Mouse (Mus musculus) layer of hippocampus, adult 18-20 months (tissue): ENCODE results near the gene Atg13. TPM values are rescaled to one million over a fixed set of nuclear protein-coding genes. Genes with fewer than 3 reads are reported as not detected.

Source experiments
- DNase-seq, 2 experiments: peaks; one replicate each; pipeline ENCODE4 v3.0.0; 2022; ENCODE audit warnings: low spot score in 2 of 2
- total RNA-seq, 2 experiments: library from RNA; stranded (reverse); gene quantifications; 2 replicates each; pipeline ENCODE4 v1.2.3; 2021

Gene Atg13
- total RNA-seq, 2 experiments from 2014 or later = 78.0 to 79.6 TPM

DNA sequence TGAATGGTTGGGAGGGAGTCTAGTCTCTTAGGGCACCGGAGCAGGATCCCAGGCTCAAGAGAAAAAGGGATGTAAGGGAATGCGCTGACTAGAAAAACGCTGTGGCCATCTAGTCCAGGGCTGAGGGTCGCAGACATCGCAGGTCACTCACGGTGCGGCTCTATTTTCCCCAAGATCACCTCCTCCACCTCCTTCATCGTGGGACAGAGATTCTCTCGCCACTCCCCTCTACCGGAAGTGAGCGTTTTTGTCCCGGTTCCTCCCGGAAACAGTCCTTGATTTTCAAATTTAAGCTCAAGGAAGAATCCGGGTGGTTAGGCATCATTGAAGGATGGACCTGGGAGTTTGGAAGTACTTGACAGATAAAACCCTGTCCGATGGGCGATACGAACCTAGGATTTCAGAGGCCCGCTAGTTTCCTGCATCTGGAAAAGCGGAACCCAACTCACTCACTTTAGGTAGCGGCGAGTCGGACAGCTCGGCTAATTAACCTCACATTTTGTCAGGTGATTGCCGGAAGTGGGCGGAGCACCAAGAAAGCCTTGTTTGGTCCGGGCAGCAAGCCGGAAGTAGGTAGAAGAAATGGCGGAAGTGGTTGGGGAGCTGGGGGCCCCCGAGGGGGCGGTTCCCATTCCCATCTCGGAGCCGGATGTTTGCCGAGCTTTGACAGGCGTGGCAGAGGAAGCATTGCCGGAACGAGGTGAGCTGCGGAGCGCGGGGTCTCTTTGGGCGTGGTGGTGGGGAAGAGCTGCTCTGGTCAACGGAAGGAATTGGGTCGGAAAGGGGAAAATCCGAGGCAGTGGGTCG is 60.6 kb downstream of the Atg13 start, which contains the start of the genes Zfp408 and Arhgap1:
Gene Zfp408, minus strand, starts transcription at position 239 of the 807 bp plus-strand sequence.
Gene Arhgap1, plus strand, starts transcription at position 308 of the 807 bp plus-strand sequence.
- DNase-seq = peak; percentile 94 to 98

DNA sequence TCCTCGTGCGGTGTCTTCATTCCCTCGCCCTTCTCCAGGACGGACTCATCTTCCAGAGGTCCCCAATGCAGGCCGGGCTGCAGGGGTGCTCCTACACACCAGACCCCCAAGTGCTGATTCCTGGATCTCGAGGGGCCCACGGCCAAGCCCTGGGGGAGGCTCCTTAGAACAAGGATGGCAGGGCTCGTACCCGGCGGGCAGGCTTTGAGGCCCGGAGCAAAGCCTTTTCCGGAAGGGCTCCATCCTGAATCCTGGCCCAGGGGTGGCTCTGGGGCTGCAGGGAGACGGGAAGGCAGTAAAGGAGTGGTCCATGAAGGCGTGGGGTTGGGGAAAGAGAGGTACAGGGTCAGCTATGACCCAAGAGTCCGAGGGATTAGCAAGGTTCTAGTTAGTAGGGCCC is 61.2 kb downstream of the Atg13 start:
- DNase-seq = no peak

DNA sequence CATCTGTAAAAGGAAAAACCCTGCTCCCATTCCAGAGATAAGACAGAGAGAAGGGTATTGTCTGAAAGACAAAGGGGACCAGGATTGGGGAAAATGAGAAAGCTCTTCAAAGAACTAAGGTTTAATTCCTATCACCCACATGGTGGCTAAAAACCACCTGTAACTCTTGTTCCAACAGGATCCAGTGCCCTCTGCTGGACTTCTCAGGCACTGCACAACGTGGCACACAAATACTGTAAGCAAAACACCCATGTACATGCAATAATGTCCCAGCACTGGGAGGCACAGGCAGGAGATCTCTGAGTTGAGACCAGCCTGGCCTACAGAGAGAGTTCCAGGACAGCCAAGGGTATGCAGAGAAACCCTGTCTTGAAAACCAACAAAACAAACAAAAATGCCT is 63.6 kb downstream of the Atg13 start:
- DNase-seq = peak in 1 of 2 experiments; percentile 39

DNA sequence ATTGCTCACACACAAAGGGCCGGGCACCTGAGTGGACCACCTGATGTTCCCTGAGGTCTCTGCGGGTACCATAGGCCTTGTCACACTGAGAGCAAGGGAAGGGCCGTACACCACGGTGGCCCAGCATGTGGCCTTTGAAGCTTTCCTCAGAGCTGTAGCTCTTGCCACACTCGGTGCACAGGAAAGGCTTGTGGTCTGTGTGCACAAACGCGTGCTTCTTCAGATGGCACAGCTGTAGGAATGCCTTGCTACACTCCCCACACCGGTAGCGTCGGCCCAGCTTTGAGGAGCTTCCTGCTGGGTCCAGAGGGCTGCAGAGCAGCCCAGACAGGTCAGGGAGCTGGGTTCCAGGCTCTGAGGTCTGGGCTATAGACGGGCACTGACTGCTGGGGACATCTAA is 64.6 kb downstream of the Atg13 start:
- DNase-seq = no peak

DNA sequence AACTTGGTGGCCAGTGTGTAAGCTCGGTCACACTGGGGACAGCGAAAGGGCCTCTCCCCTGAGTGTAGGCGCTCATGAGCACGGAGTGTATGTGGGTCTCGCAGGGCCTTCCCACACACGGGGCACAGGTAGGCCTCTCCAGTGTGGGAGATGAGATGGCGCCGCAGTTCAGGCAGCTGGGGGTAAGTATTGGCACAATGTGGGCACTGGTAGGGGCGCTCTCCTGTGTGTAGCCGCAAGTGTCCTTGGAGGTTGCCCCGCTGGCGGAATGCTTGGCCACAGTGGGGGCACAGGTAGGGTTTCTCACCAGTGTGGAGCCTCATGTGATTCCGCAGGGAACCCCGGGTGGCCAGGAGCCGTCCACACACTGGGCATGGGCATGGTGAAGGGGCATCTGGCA is 65.0 kb downstream of the Atg13 start:
- no peak for DNase-seq

DNA sequence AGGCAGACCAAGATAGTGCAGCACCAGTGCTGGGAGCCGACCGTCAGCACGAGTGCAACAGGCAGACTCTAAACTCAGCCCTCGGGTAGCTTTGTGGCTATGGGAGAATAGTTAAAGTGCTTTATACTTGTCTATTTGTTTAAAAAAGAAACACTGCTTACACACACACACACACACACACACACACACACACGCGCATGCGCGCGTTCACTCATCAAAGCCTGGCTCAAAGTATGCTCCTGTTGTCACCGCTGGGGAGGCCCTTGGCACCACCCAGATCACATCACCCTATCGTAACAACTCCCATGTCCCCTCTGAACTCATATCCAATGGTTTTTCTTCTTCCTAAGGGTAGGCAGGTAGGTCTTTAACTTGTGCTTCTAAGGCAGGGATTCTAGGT is 66.4 kb downstream of the Atg13 start:
- DNase-seq = no peak

DNA sequence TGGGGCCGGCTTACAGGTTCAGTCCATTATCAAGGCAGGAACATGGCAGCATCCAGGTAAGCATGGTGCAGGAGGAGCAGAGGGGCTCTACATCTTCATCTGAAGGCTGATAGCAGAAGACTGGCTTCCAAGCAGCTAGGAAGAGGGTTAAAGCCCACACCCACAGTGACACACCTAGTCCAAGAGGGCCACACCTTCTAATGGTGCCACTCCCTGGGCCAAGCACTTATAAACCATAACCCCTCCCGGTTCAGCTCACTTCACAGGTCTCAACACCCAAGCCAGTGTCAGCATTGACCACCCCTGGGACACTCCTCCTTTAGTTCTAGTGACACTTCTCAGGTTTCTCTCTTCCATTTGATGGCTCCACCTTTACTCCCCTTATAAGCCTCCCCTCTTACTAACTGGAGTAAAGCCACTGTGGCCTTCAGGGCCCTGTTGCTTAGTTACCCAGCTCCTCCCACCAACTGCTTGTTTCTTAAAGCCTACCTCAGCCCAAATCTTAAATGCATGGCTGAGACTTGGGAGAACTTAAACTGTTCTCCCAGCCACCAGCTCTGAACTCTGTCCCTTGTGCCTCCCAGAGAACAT is 67.5 kb downstream of the Atg13 start:
- no peak for DNase-seq

DNA sequence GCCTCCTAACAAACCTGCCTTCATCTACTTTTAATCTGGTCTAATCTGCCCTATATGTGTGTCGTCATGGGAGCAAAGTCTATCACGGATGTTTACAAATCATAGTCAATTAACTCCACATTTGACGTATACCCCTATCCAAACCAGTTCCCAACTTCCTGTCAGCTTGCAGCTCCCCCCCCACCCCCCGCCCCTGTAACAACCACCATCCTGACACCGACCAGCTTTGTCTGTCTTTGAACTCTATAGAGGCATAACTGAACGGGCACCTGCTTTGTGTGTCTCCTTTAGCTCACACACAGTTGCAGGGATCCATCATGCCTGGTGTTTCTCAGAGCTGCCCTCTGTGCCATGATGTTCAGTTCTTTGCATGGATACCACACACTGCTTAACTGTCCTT is 71.4 kb downstream of the Atg13 start:
- no peak for DNase-seq

DNA sequence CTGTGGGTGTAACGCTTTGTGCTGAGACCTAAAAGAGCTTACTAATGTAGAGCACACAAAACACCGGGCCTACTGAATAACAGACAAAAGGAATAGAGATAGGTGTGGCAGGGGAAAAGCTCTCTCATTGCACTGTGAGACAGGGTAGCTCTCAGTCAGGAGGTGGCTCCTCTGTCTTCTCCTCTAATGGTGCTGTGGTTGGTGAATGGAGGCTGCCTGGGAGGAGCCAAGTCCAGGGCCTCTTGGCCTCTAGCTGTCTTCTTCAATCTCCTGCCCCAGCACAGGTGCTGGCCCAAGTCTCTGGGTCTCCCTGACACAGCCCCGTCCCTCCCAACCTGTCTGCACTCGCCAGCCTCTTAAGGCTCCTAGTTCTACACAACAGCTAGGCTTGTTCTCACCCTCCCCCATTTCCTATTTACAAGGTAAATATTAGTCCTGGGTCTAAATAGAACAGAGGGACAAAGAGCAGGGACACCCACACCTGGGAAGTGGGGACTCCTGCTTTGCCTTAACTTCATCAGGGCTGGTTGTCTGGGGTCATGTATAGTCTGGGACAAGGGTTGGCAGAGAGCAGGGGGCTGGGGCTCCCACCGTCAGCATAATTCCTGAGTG is 73.5 kb downstream of the Atg13 start:
- DNase-seq = no peak

DNA sequence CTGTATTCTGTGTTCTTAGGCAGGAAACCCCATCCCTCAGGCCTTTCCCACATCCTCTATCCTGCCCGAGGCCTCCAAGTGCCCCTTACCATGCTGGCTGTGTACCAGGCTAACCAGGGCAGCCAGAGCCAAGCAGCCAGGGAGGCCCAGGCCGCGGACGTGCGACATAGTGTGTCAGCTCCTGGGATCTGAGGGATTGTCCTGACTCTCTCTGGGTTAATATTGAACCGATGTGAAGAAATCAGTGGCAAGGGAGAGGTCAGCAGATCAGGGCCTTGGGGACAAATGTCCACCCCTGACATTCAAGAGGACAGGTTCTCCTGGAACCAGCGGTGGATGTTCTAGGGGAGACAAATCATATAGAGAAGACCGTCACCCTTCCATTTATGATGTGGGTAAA is 74.1 kb downstream of the Atg13 start, which contains the start of gene F2:
Gene F2, minus strand, starts transcription at position 186 of the 400 bp plus-strand sequence.
- no peak for DNase-seq

DNA sequence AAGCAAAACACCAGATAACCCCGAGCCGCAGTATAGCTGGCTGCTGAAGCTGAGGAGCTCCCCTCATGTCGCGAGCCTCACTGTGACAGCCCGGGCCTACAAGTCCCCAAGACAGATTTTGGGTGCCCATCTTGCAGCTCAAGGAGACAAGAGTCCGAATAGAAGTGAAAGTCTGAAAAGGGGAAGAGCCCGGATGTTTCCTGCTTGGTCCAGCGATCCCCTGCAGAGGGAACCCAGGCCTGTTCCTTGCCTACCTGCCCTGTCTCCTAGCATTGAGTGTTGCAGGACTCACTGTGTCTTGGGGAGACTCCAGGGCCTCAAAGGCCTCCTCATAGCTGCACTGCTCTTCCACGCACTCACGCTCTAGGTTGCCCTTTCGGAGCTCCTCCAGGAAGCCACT is 74.9 kb downstream of the Atg13 start:
- DNase-seq = no peak

DNA sequence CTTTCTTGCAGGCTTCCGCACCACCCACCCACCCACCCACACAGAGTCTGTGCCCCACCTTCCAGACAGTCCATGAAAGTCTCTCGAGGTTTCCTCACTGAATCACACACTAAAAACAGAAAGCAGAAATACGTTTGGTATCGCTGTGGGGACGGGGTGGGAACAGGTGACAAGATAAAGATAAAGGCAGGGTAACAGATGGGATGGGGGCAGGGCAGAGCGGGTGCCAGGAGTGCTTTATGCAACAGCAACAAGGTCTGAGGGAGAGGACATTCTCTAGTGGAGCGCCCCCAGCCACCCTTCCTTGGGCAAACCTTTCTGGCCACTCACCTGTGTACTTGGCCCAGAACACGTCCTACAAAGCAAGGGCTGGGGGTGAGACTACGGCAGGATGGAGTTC is 75.5 kb downstream of the Atg13 start:
- DNase-seq = peak in 1 of 2 experiments; percentile 31

DNA sequence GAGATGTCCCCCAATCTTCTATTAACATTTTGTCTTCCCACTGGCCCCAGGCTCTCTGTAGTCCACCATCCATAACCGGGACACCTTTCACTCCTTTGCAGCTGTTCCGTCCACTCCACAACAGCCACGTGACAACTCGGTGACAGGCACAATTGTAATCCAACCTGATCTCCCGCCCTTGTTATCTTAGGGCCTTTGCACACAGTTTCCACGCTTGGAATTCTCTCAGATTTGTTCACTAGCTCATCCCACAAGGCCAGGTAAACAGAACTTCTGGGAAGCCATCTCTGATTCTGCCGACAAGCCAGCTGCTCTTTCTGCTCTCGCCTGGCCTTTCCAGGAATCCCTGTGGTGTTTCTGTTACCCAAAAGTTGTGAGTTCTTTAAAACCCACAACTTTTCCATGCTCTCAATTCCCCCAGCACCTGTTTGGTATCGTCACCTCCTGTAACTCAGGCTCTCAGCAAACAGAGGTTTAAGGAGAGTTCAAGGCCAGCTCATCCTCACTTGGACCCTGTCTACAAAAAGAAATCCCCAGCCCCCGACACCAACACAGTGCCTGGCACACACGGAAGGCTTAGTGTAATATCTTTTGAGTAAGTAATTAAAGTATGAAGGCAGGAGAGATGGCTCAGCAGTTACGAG is 76.9 kb downstream of the Atg13 start:
- DNase-seq = no peak

DNA sequence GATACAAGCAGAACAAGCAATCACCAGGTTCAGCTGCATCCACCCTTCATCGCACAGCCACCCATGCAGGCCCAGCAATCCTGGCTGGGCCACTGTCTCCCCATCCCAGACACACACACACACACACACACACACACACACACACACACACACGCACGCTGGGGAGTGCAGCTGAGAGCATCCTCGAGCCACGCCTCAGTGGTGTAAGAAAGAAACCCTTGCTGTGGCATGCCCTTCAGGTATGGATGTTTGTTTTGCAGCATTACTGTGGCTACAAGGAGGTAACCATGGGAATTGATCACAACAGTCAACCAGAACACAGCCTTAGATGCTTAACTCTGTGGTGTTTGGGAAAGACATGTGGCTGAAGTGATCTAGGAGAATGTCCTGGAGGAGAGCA is 78.1 kb downstream of the Atg13 start:
- DNase-seq = no peak

DNA sequence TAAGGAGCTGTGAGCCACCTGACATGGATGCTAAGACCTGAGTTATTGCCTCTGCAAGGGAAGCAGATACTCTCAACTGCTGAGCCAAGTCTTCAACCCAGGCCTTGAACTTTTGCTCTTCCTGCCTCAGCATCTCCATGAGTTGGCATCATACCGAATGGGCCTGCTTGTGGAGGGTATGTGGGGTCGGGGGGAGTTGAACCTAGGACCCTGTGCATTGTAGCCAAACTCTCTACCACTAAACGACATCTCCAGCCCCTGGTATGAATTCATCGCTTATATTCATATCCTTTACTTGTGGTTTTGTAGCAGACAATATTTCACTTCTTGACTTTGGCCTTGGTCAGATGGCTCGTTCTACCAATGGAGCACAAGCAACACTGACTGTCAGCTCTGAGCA is 78.5 kb downstream of the Atg13 start:
- DNase-seq = no peak

DNA sequence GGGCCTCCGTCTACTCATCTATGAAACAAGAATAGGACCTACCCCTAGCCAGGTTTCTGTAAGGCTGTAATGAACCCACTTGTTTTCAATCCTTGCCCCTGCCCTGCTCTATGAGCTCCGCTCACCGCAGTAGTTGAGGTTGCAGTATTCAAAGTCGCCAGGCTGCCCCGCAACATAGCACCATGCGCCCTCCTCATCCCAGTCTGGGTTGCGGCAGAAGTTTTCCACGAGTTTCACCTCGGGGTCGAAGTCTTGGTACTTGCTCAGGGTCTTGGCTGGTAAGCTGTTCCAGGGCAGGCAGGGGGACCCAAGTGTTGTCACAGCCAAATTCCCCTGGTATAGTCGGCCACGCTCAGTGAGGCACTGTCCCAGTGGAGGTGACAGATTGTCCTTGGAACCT is 80.0 kb downstream of the Atg13 start:
- no peak for DNase-seq

DNA sequence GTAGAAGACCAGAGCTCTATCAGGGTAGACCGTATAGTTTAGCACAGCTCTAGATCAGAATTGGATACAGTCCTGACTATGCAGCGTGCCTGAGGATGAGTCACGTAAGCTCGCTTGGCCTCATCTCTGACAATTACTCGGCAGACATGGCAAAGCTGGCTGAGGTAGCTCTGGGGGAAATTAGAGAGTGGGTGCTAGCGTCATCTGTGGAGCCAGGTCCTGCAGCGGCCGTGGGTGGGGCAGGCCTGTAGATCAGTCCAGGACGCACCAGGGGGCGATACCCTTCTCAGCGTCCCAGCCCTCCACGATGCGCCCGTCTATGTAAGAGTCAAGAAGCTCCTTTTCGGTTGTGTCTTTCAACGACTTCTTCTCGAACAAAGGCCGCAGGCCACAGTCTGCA is 80.7 kb downstream of the Atg13 start:
- DNase-seq = peak; percentile 39 to 73

DNA sequence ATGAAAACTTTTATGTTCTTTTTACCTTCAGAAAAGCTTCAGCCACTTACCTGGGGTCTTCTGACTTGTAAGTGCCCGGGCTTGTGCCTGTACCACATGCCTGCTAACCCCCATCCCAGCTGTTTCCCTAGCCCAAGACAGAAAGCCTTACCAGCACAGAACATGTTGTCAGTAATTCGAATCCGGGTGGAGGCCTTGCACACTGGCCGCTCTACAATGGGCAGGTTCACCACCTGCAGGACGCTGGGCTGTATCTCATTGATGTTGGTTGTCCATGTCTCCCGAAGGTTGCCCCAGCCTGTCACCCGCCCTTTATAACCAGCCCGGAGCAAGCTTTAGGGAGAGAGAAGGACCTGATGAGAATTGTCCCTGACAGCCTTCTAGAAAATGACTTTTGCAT is 82.2 kb downstream of the Atg13 start:
- DNase-seq = no peak

DNA sequence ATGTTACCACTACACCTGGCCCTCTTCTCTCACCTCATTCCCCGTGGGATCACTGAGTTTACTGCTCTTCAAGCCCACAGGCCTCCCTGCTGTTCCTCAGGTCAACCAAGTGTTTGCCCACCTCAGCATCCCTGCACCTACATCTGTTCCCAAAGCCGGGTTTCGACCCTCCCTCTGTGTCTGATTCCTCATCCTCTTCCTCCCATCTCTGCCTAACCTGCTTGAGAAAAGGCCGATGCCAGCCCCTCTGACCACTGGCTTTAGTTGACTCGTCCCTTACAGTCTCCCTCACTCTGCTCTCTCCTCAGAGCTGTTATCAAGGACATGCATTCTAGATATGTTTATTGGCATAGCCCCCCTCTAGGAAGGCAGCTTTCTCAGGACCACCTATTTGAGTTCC is 82.9 kb downstream of the Atg13 start:
- DNase-seq = no peak
